ENCODE assay signal across 11 mouse cellular contexts in the genomic region with DNA sequence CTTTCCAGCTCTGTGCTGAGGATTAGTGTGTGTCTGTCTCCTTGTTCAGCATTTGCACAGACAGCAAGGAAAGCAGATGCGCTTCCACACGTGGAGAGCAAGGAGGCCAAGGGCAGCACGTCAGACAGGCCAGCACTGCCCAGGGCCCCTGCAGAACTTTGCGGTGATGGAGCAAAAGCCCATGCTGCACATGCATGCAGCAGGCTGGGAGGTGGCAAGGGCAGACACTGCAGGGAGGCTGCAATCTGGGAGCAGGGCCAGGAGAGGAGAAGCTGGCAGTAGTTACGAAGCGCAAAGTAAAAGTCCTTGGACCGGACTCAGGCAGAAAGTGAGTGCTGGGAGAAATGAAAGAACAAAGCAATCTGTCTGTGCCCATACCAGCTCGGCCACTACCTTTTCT. TPM values are rescaled to one million over a fixed set of nuclear protein-coding genes. Genes with fewer than 3 reads are reported as not detected.
A peak's percentile ranks its signal among the peaks of the same experiment; 100 is the strongest.
DNase-seq lines count a peak whose midpoint lies in the region; ATAC-seq and TF ChIP-seq lines count a peak whose summit lies in the region.
"Had no signal": no experiment of that assay in that cellular context is flagged by ENCODE, and none has a peak within 500 bp of the region (broad histone marks: within the 10 kb centered on the region; RNA-seq: fewer than 3 reads in every experiment).

No protein-coding gene starts in this region.

- H3K27ac ChIP-seq in heart, embryonic 15.5 days = peak overlapping the region; percentile 3
- H3K27ac ChIP-seq in midbrain, postnatal 0 days (ENCODE audit: low read depth, low read length) = peak overlapping the region; percentile 12; the same call in 1 of the 2 replicates
- no peak overlapping the region; the same call in 1 of the 2 replicates for H3K27ac ChIP-seq in midbrain, embryonic 16.5 days (ENCODE audit: low read length)
- H3K27ac ChIP-seq: limb, embryonic 15.5 days; midbrain, embryonic 12.5 days had no signal

- no peak overlapping the region for H3K9ac ChIP-seq in heart, embryonic 15.5 days
- H3K9ac ChIP-seq in midbrain, postnatal 0 days (replicated peaks; ENCODE audit: low read length, poor library complexity, severe bottlenecking) = no peak overlapping the region
- H3K9ac ChIP-seq in midbrain, embryonic 16.5 days (ENCODE audit: low read depth, low read length) = no peak overlapping the region
- H3K9ac ChIP-seq: limb, embryonic 15.5 days; midbrain, embryonic 12.5 days had no signal

- peaks cover 5% of the 10 kb centered on the region; the same call in 1 of the 2 replicates for H3K4me1 ChIP-seq in heart, embryonic 15.5 days (replicated peaks)
- H3K4me1 ChIP-seq in midbrain, postnatal 0 days (ENCODE audit: insufficient read depth, low read length) = no peaks in the 10 kb centered on the region
- no peaks in the 10 kb centered on the region for H3K4me1 ChIP-seq in midbrain, embryonic 16.5 days (ENCODE audit: control insufficient read depth, insufficient read depth, low read length)
- H3K4me1 ChIP-seq: midbrain, embryonic 12.5 days had no signal

- H3K36me3 ChIP-seq in heart, embryonic 15.5 days = peaks cover 59% of the 10 kb centered on the region
- peaks cover 85% of the 10 kb centered on the region for H3K36me3 ChIP-seq in midbrain, postnatal 0 days (ENCODE audit: insufficient read depth, low read length)
- peaks cover 65% of the 10 kb centered on the region for H3K36me3 ChIP-seq in midbrain, embryonic 16.5 days (ENCODE audit: control insufficient read depth, insufficient read depth, low read length)

- H3K4me2 ChIP-seq in heart, embryonic 15.5 days = no peak overlapping the region
- no peak overlapping the region for H3K4me2 ChIP-seq in midbrain, postnatal 0 days (ENCODE audit: low read depth, low read length, poor library complexity, severe bottlenecking)
- no peak overlapping the region for H3K4me2 ChIP-seq in midbrain, embryonic 16.5 days (ENCODE audit: low read length)
- H3K4me2 ChIP-seq: limb, embryonic 15.5 days; midbrain, embryonic 12.5 days had no signal

- intact Hi-C loops in heart, postnatal 25 days (cut with DNase I) = loop anchor here (2.0 kb wide), 1 partner anchor 36 kb away; no protein-coding TSS in a partner anchor

- 70% methylated on average over 8 of the region's 8 CpGs for WGBS in heart, embryonic 15.5 days
- WGBS in midbrain, postnatal 0 days = 62% methylated on average over 8 of the region's 8 CpGs
- WGBS in midbrain, embryonic 16.5 days = 79% methylated on average over 8 of the region's 8 CpGs

- DNase-seq in heart, postnatal 25 days (ENCODE audit: low spot score) = no peak
- DNase-seq in midbrain, postnatal 0 days (ENCODE audit: low spot score) = peak; percentile 65
- DNase-seq in cerebellum, adult 9-10 months = peak; percentile 67
- peak; percentile 58 for DNase-seq in right cerebral cortex, postnatal 14 days
- no peak for DNase-seq in spleen, postnatal 14 days (ENCODE audit: low spot score in 2 of 2)
- no peak for DNase-seq in kidney, postnatal 14 days

- ATAC-seq in heart, embryonic 15.5 days (replicated peaks; ENCODE audit: insufficient number of reproducible peaks, insufficient read depth, low FRiP score, low read depth) = no peak
- ATAC-seq in midbrain, postnatal 0 days (ENCODE audit: low FRiP score) = no peak
- ATAC-seq in midbrain, embryonic 16.5 days = no peak
- ATAC-seq: intestine, postnatal 0 days had no signal

- H3K4me3 ChIP-seq in heart, embryonic 15.5 days = no peak overlapping the region
- H3K4me3 ChIP-seq in midbrain, postnatal 0 days (ENCODE audit: low read depth, low read length) = no peak overlapping the region
- H3K4me3 ChIP-seq in midbrain, embryonic 16.5 days (ENCODE audit: low read depth, low read length) = no peak overlapping the region
- H3K4me3 ChIP-seq: limb, embryonic 15.5 days; midbrain, embryonic 12.5 days had no signal

- no peaks in the 10 kb centered on the region for H3K27me3 ChIP-seq in heart, embryonic 15.5 days
- H3K27me3 ChIP-seq in midbrain, postnatal 0 days (ENCODE audit: insufficient read depth, low read length) = no peaks in the 10 kb centered on the region
- H3K27me3 ChIP-seq in midbrain, embryonic 16.5 days (ENCODE audit: control insufficient read depth, insufficient read depth, low read depth, low read length) = no peaks in the 10 kb centered on the region
- H3K27me3 ChIP-seq: limb, embryonic 15.5 days; midbrain, embryonic 12.5 days had no signal

- no peaks in the 10 kb centered on the region for H3K9me3 ChIP-seq in heart, embryonic 15.5 days (replicated peaks)
- no peaks in the 10 kb centered on the region for H3K9me3 ChIP-seq in midbrain, postnatal 0 days (ENCODE audit: low read length)
- H3K9me3 ChIP-seq in midbrain, embryonic 16.5 days (replicated peaks; ENCODE audit: control insufficient read depth, low read length, poor library complexity, severe bottlenecking) = no peaks in the 10 kb centered on the region
- H3K9me3 ChIP-seq: limb, embryonic 15.5 days; midbrain, embryonic 12.5 days had no signal

- no peak for TF ChIP-seq CTCF in midbrain, postnatal 0 days (IDR thresholded peaks at IDR 0.05)

RNA-seq across cellular contexts. Expression of a gene that starts 11.7 kb away (rescaled TPM):
- 79.9 and 84.9 TPM in 2 replicates for polyA plus RNA-seq in heart, embryonic 15.5 days (2015; fragmentation: Nextera tagmentation; extraction: Ambion mirVana)
- 10 to 100 TPM; 51.1 to 57.1 TPM for total RNA-seq in heart, postnatal 25 days (2021)
- 26.6 and 38.0 TPM in 2 replicates for total RNA-seq in midbrain, postnatal 0 days (2014; rRNA removed)
- 103 and 104 TPM in 2 replicates for polyA plus RNA-seq in midbrain, postnatal 0 days (2015; fragmentation: Nextera tagmentation; extraction: Ambion mirVana)
- 95.9 and 105 TPM in 2 replicates for polyA plus RNA-seq in midbrain, embryonic 16.5 days (2015; fragmentation: Nextera tagmentation; extraction: Ambion mirVana)

RNA-seq across cellular contexts. Expression of a gene that starts 19.5 kb away (rescaled TPM):
- 18.6 and 26.0 TPM in 2 replicates for polyA plus RNA-seq in heart, embryonic 15.5 days (2015; fragmentation: Nextera tagmentation; extraction: Ambion mirVana)
- total RNA-seq in heart, postnatal 25 days (2021) = 10 to 100 TPM; 11.6 to 14.8 TPM
- total RNA-seq in midbrain, postnatal 0 days (2014; rRNA removed) = 25.2 and 32.2 TPM in 2 replicates
- polyA plus RNA-seq in midbrain, postnatal 0 days (2015; fragmentation: Nextera tagmentation; extraction: Ambion mirVana) = 13.7 and 15.2 TPM in 2 replicates
- polyA plus RNA-seq in midbrain, embryonic 16.5 days (2015; fragmentation: Nextera tagmentation; extraction: Ambion mirVana) = 16.3 and 17.4 TPM in 2 replicates

Comparison
In these comparisons a context has a peak if more than half of its experiments do, and no peak if none do; other contexts are left out.
1. DNase-seq: peak in midbrain, postnatal 0 days (single experiment), cerebellum, adult 9-10 months (single experiment) and right cerebral cortex, postnatal 14 days (single experiment); none in heart, postnatal 25 days (single experiment), spleen, postnatal 14 days (0 of 2) and kidney, postnatal 14 days (single experiment).